In genomic region chr2:32083159-32084011, GRCm38 (mm10) we compare ENCODE assay signal across 8 mouse cellular contexts. TPM values are rescaled to one million over a fixed set of nuclear protein-coding genes. Genes with fewer than 3 reads are reported as not detected.
A peak's percentile ranks its signal among the peaks of the same experiment; 100 is the strongest.
DNase-seq lines count a peak whose midpoint lies in the region; ATAC-seq lines count a peak whose summit lies in the region.

No protein-coding gene starts in this region.

- peak overlapping the region; percentile 4; the same call in 1 of the 2 replicates for H3K9ac ChIP-seq in kidney, embryonic 16.5 days (replicated peaks; ENCODE audit: low read length)

- no peaks in the 10 kb centered on the region for H3K9me3 ChIP-seq in kidney, embryonic 16.5 days (ENCODE audit: low read length)

- H3K36me3 ChIP-seq in kidney, embryonic 16.5 days (ENCODE audit: insufficient read depth, low read length): no peaks in the 10 kb centered on the region

- H3K4me2 ChIP-seq in kidney, embryonic 16.5 days (replicated peaks; ENCODE audit: low read depth, low read length): peak overlapping the region; percentile 98

- peak; percentile 14 to 37 for DNase-seq in monocyte, adult 2 months (ENCODE audit: low read depth in 1 of 2, low spot score in 2 of 2)
- DNase-seq in c-Kit-positive CD71-positive TER-119-positive erythroid progenitor cells, embryonic 14.5 days (ENCODE audit: low spot score): peak; percentile 55
- peak; percentile 71 for DNase-seq in lung, postnatal 36 days
- DNase-seq in right cerebral cortex, postnatal 25 days: peak; percentile 38
- peak; percentile 23 for DNase-seq in yolk sac, embryonic 10.5 days (ENCODE audit: low spot score)

- H3K27me3 ChIP-seq in kidney, embryonic 16.5 days (ENCODE audit: insufficient read depth, low read length): peaks cover 56% of the 10 kb centered on the region

- peak overlapping the region; percentile 72 for H3K4me3 ChIP-seq in kidney, embryonic 16.5 days (ENCODE audit: low read length)

- H3K4me1 ChIP-seq in kidney, embryonic 16.5 days (ENCODE audit: insufficient read depth, low read length): peaks cover 18% of the 10 kb centered on the region

- WGBS in kidney, embryonic 16.5 days: under 1% methylated on average over 84 of the region's 91 CpGs

- no peak; the same call in 1 of the 2 replicates for ATAC-seq in monocyte, adult 5-6 weeks (replicated peaks; ENCODE audit: insufficient number of reproducible peaks, low FRiP score, low TSS enrichment, poor library complexity, severe bottlenecking)
- peak; percentile 33 for ATAC-seq in granulocyte monocyte progenitor cell, adult 5-6 weeks (replicated peaks; ENCODE audit: poor library complexity, severe bottlenecking)
- peak; percentile 33; the same call in 1 of the 2 replicates for ATAC-seq in kidney, embryonic 16.5 days (ENCODE audit: low FRiP score, low TSS enrichment)

- H3K27ac ChIP-seq in kidney, embryonic 16.5 days (ENCODE audit: low read length): no peak overlapping the region

RNA-seq across cellular contexts. Expression of gene Fam78a, which starts 1.3 kb away (rescaled TPM):
- 9.3 to 23.1 TPM (median 14.2 TPM) in 3 replicates for total RNA-seq in monocyte, adult 5-6 weeks (2017)
- 10.9 and 11.9 TPM in 2 replicates for total RNA-seq in granulocyte monocyte progenitor cell, adult 5-6 weeks (2014; fragmentation: Nextera tagmentation)
- total RNA-seq in granulocyte monocyte progenitor cell, adult 5-6 weeks (2017): 6.5 and 8.6 TPM in 2 replicates
- 1.6 and 1.8 TPM in 2 replicates for polyA plus RNA-seq in kidney, embryonic 16.5 days (2015; fragmentation: Nextera tagmentation; extraction: Ambion mirVana)

RNA-seq across cellular contexts. Expression of gene Plpp7, which starts 11.9 kb away (rescaled TPM):
- 1.2 TPM in 1 of 3 replicates, not detected in the others for total RNA-seq in monocyte, adult 5-6 weeks (2017)
- 2.6 TPM in 1 of 2 replicates, not detected in the other for total RNA-seq in granulocyte monocyte progenitor cell, adult 5-6 weeks (2014; fragmentation: Nextera tagmentation)
- total RNA-seq in granulocyte monocyte progenitor cell, adult 5-6 weeks (2017): 0.56 and 0.77 TPM in 2 replicates
- 6.8 and 7.8 TPM in 2 replicates for polyA plus RNA-seq in kidney, embryonic 16.5 days (2015; fragmentation: Nextera tagmentation; extraction: Ambion mirVana)
